Mouse (Mus musculus): ENCODE measurements around the gene Mapk9. TPM values are rescaled to one million over a fixed set of nuclear protein-coding genes. Genes with fewer than 3 reads are reported as not detected.

The Mapk9 gene
- total RNA-seq, 1 experiment from 2014 or later, result 59.2 TPM

- ATAC-seq (replicated peaks in 1 of 2; ENCODE audit: insufficient read depth in 1 of 2, low FRiP score in 2 of 2, low TSS enrichment in 1 of 2, low read depth in 1 of 2, poor library complexity in 2 of 2, severe bottlenecking in 2 of 2), result peak; percentile 73 to 85; a peak in 3 of 4 replicates
These were observed 23.2 kb downstream of the Mapk9 start for GRCm38 (mm10) chr11:49869762-49870161.

GRCm38 (mm10) chr11:49871914-49872313 lies 25.4 kb downstream of the Mapk9 start:
- peak; percentile 43 to 54; a peak in 2 of 4 replicates for ATAC-seq (replicated peaks in 1 of 2; ENCODE audit: insufficient read depth in 1 of 2, low FRiP score in 2 of 2, low TSS enrichment in 1 of 2, low read depth in 1 of 2, poor library complexity in 2 of 2, severe bottlenecking in 2 of 2)

GRCm38 (mm10) chr11:49872779-49873178 lies 26.2 kb downstream of the Mapk9 start:
- ATAC-seq (replicated peaks in 1 of 2; ENCODE audit: insufficient read depth in 1 of 2, low FRiP score in 2 of 2, low TSS enrichment in 1 of 2, low read depth in 1 of 2, poor library complexity in 2 of 2, severe bottlenecking in 2 of 2), result peak in 1 of 2 experiments; percentile 24; a peak in 1 of 4 replicates

- ATAC-seq (replicated peaks in 1 of 2; ENCODE audit: insufficient read depth in 1 of 2, low FRiP score in 2 of 2, low TSS enrichment in 1 of 2, low read depth in 1 of 2, poor library complexity in 2 of 2, severe bottlenecking in 2 of 2), result no peak
These were observed 30.6 kb downstream of the Mapk9 start for GRCm38 (mm10) chr11:49876948-49877817.

GRCm38 (mm10) chr11:49879950-49880642 lies 33.5 kb downstream of the Mapk9 start:
- no peak for ATAC-seq (replicated peaks in 1 of 2; ENCODE audit: insufficient read depth in 1 of 2, low FRiP score in 2 of 2, low TSS enrichment in 1 of 2, low read depth in 1 of 2, poor library complexity in 2 of 2, severe bottlenecking in 2 of 2)

- ATAC-seq (replicated peaks in 1 of 2; ENCODE audit: insufficient read depth in 1 of 2, low FRiP score in 2 of 2, low TSS enrichment in 1 of 2, low read depth in 1 of 2, poor library complexity in 2 of 2, severe bottlenecking in 2 of 2), result no peak
These were observed 36.8 kb downstream of the Mapk9 start for GRCm38 (mm10) chr11:49883394-49883793.

GRCm38 (mm10) chr11:49888469-49888868 lies 41.9 kb downstream of the Mapk9 start:
- no peak for ATAC-seq (replicated peaks in 1 of 2; ENCODE audit: insufficient read depth in 1 of 2, low FRiP score in 2 of 2, low TSS enrichment in 1 of 2, low read depth in 1 of 2, poor library complexity in 2 of 2, severe bottlenecking in 2 of 2)

- ATAC-seq (replicated peaks in 1 of 2; ENCODE audit: insufficient read depth in 1 of 2, low FRiP score in 2 of 2, low TSS enrichment in 1 of 2, low read depth in 1 of 2, poor library complexity in 2 of 2, severe bottlenecking in 2 of 2), result no peak
These were observed 45.4 kb downstream of the Mapk9 start for GRCm38 (mm10) chr11:49891993-49892392.

GRCm38 (mm10) chr11:49893806-49894205 lies 47.3 kb downstream of the Mapk9 start:
- ATAC-seq (replicated peaks in 1 of 2; ENCODE audit: insufficient read depth in 1 of 2, low FRiP score in 2 of 2, low TSS enrichment in 1 of 2, low read depth in 1 of 2, poor library complexity in 2 of 2, severe bottlenecking in 2 of 2), result no peak

- ATAC-seq (replicated peaks in 1 of 2; ENCODE audit: insufficient read depth in 1 of 2, low FRiP score in 2 of 2, low TSS enrichment in 1 of 2, low read depth in 1 of 2, poor library complexity in 2 of 2, severe bottlenecking in 2 of 2), result peak; percentile 6 to 53; a peak in 1 of 4 replicates
These were observed 49.5 kb downstream of the Mapk9 start for GRCm38 (mm10) chr11:49895966-49896590.

- peak in 1 of 2 experiments; percentile 16; a peak in 1 of 4 replicates for ATAC-seq (replicated peaks in 1 of 2; ENCODE audit: insufficient read depth in 1 of 2, low FRiP score in 2 of 2, low TSS enrichment in 1 of 2, low read depth in 1 of 2, poor library complexity in 2 of 2, severe bottlenecking in 2 of 2)
These were observed 53.5 kb downstream of the Mapk9 start for GRCm38 (mm10) chr11:49900043-49900442.

- ATAC-seq (replicated peaks in 1 of 2; ENCODE audit: insufficient read depth in 1 of 2, low FRiP score in 2 of 2, low TSS enrichment in 1 of 2, low read depth in 1 of 2, poor library complexity in 2 of 2, severe bottlenecking in 2 of 2), result no peak
These were observed 54.6 kb downstream of the Mapk9 start for GRCm38 (mm10) chr11:49900962-49901658.

GRCm38 (mm10) chr11:49901659-49902458 lies 55.3 kb downstream of the Mapk9 start, which contains the start of gene Rasgef1c:
Gene Rasgef1c (plus strand): TSS chr11:49901835.
- peak; percentile 49 to 70; a peak in 2 of 4 replicates for ATAC-seq (replicated peaks in 1 of 2; ENCODE audit: insufficient read depth in 1 of 2, low FRiP score in 2 of 2, low TSS enrichment in 1 of 2, low read depth in 1 of 2, poor library complexity in 2 of 2, severe bottlenecking in 2 of 2)

- ATAC-seq (replicated peaks in 1 of 2; ENCODE audit: insufficient read depth in 1 of 2, low FRiP score in 2 of 2, low TSS enrichment in 1 of 2, low read depth in 1 of 2, poor library complexity in 2 of 2, severe bottlenecking in 2 of 2), result peak; percentile 77 to 83
These were observed 56.8 kb downstream of the Mapk9 start for GRCm38 (mm10) chr11:49903333-49903732.

GRCm38 (mm10) chr11:49918521-49919180 lies 72.1 kb downstream of the Mapk9 start:
- no peak for ATAC-seq (replicated peaks in 1 of 2; ENCODE audit: insufficient read depth in 1 of 2, low FRiP score in 2 of 2, low TSS enrichment in 1 of 2, low read depth in 1 of 2, poor library complexity in 2 of 2, severe bottlenecking in 2 of 2)

GRCm38 (mm10) chr11:49919304-49919703 lies 72.8 kb downstream of the Mapk9 start:
- ATAC-seq (replicated peaks in 1 of 2; ENCODE audit: insufficient read depth in 1 of 2, low FRiP score in 2 of 2, low TSS enrichment in 1 of 2, low read depth in 1 of 2, poor library complexity in 2 of 2, severe bottlenecking in 2 of 2), result no peak

Data from hematopoietic stem cell, adult 5-6 weeks (primary cell).